ENCODE assay signal across 9 mouse cellular contexts in genomic region chr14:121346654-121347053, GRCm38 (mm10). TPM values are rescaled to one million over a fixed set of nuclear protein-coding genes. Genes with fewer than 3 reads are reported as not detected.
A peak's percentile ranks its signal among the peaks of the same experiment; 100 is the strongest.
DNase-seq lines count a peak whose midpoint lies in the region; ATAC-seq and TF ChIP-seq lines count a peak whose summit lies in the region.
"Had no signal": no experiment of that assay in that cellular context is flagged by ENCODE, and none has a peak within 500 bp of the region (broad histone marks: within the 10 kb centered on the region; RNA-seq: fewer than 3 reads in every experiment).

No protein-coding gene starts in this region.

- peaks cover 41% of the 10 kb centered on the region for H3K4me1 ChIP-seq in liver, postnatal 0 days (ENCODE audit: insufficient read depth)

- H3K9me3 ChIP-seq in liver, postnatal 0 days (ENCODE audit: low read length), result no peaks in the 10 kb centered on the region
- H3K9me3 ChIP-seq: stomach, embryonic 15.5 days had no signal

- H3K27me3 ChIP-seq in liver, postnatal 0 days (ENCODE audit: insufficient read depth, low read length), result no peaks in the 10 kb centered on the region
- H3K27me3 ChIP-seq: stomach, embryonic 15.5 days had no signal

- WGBS in liver, postnatal 0 days (ENCODE audit: insufficient replicate concordance), result 38% methylated on average over 4 of the region's 4 CpGs

- no peak overlapping the region for H3K9ac ChIP-seq in liver, postnatal 0 days (replicated peaks)
- H3K9ac ChIP-seq: stomach, embryonic 15.5 days had no signal

- no peak for TF ChIP-seq EP300 in liver, postnatal 0 days (IDR thresholded peaks at IDR 0.05; ENCODE audit: low read depth)

- ATAC-seq in liver, postnatal 0 days, result peak; percentile 22; the same call in 1 of the 2 replicates
- ATAC-seq in frontal cortex, adult (ENCODE audit: low TSS enrichment), result no peak

- no peak for DNase-seq in gastrocnemius, adult 2 months
- DNase-seq in gastrocnemius, adult 8-10 months (ENCODE audit: low spot score in 2 of 2), result no peak
- DNase-seq in urinary bladder, postnatal 14 days (ENCODE audit: low spot score), result peak; percentile 46
- no peak for DNase-seq in urinary bladder, postnatal 10 days (ENCODE audit: low spot score)
- DNase-seq in liver, postnatal 0 days, result peak; percentile 21
- no peak for DNase-seq in retina, postnatal 1 day

- intact Hi-C loops in gastrocnemius, adult 2 months (cut with DNase I), result no loop called here

- no peak overlapping the region for H3K4me2 ChIP-seq in liver, postnatal 0 days (ENCODE audit: low read depth, low read length)
- H3K4me2 ChIP-seq: stomach, embryonic 15.5 days had no signal

- H3K27ac ChIP-seq in gastrocnemius, adult 2 months, result peak overlapping the region; percentile 43; the same call in 1 of the 2 replicates
- H3K27ac ChIP-seq in liver, postnatal 0 days (ENCODE audit: low read depth), result no peak overlapping the region
- H3K27ac ChIP-seq: stomach, embryonic 15.5 days had no signal

- no peak overlapping the region for H3K4me3 ChIP-seq in gastrocnemius, adult 2 months
- H3K4me3 ChIP-seq in liver, postnatal 0 days (ENCODE audit: low read depth, low read length), result no peak overlapping the region
- H3K4me3 ChIP-seq: erythroblast, embryonic 14.5 days; stomach, embryonic 15.5 days had no signal

- H3K36me3 ChIP-seq in liver, postnatal 0 days (replicated peaks; ENCODE audit: insufficient read depth, low read length), result no peaks in the 10 kb centered on the region
- H3K36me3 ChIP-seq: stomach, embryonic 15.5 days had no signal

- TF ChIP-seq CTCF in gastrocnemius, adult 2 months (IDR thresholded peaks at IDR 0.05), result no peak
- no peak for TF ChIP-seq CTCF in liver, postnatal 0 days (IDR thresholded peaks at IDR 0.05; ENCODE audit: low read depth)

RNA-seq across cellular contexts. Expression of gene Stk24, which starts 33.2 kb away (rescaled TPM):
- total RNA-seq in gastrocnemius, adult 2 months (2021), result 10 to 100 TPM; 29.7 to 40.0 TPM
- total RNA-seq in gastrocnemius, adult 8-10 months (2022), result 10 to 100 TPM; 25.2 to 34.5 (median 31.9) TPM
- polyA plus RNA-seq in liver, postnatal 0 days (2015; fragmentation: Nextera tagmentation; extraction: Ambion mirVana), result 19.3 and 20.4 TPM in 2 replicates

Comparison
In these comparisons a context has a peak if more than half of its experiments do, and no peak if none do; other contexts are left out.
1. DNase-seq: peak in urinary bladder, postnatal 14 days (single experiment) and liver, postnatal 0 days (single experiment); none in gastrocnemius, adult 2 months (single experiment), gastrocnemius, adult 8-10 months (0 of 2), urinary bladder, postnatal 10 days (single experiment) and retina, postnatal 1 day (single experiment).